Mouse (Mus musculus) olfactory bulb, adult 2 months (tissue): ENCODE measurements around the gene Hc.

Experiments
- CTCF ChIP-seq: fragments of 200-500 bp; IDR thresholded peaks from 2 replicates; pipeline ENCODE4 v1.5.1; 2012; ENCODE audit warnings: low read depth, mild to moderate bottlenecking, low read length, moderate library complexity; ENCODE audit not compliant: insufficient read depth
- POLR2A ChIP-seq: fragments of 200-500 bp; IDR thresholded peaks from 2 replicates; pipeline ENCODE4 v1.6.1; 2012; ENCODE audit warnings: mild to moderate bottlenecking, low read depth, low read length, moderate library complexity; ENCODE audit not compliant: insufficient read depth

DNA sequence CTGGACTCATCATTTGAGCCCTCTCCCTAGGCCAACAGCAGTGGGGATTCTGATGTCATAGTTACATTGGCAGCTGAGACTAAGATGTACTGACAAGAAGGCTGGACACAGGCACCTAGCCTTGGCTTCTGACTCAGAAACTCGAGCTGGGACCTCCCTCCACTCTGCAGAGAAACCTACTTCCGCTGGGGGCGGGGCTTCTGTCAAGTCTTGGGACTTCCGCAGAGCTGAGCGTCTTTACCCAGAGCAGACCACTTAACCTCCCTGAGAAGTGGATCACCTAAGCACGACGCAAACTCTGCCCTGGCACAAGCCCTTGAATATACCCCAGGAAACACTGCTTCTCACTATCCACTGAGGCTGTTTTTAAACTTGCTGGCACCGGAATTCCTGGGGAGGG, 116.5 kb downstream of the Hc start:
- TF ChIP-seq CTCF (no peak), POLR2A (no peak)
